Mouse (Mus musculus): ENCODE measurements around the gene Acin1.

Acin1 gene

GRCm38 (mm10) chr14:54698733-54699132, 12.0 kb upstream of the Acin1 start, which contains the start of gene Gm29776:
Gene Gm29776 (minus strand): TSS chr14:54698833.
- DNase-seq (ENCODE audit: low spot score in 2 of 2): no peak

DNA sequence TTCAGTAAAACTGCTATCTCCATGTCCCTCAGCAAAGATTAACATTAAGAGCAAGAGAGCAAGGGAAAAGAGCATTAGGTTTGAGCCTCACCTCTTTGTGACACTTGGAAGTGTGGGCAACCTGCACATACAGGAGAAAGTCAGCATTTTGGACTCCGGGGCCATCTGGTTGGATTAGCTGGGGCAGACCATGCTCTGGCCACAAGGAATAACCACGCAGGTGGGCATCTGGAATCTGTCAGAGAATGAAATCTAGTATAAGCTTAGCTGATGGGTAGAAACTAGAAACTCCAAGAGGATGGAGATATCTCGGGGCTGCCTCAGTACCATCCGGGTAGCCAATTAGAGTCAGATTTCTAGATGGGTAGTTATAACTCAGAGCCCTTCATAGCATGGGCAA, 10.0 kb upstream of the Acin1 start:
- DNase-seq (ENCODE audit: low spot score in 2 of 2): no peak

DNA sequence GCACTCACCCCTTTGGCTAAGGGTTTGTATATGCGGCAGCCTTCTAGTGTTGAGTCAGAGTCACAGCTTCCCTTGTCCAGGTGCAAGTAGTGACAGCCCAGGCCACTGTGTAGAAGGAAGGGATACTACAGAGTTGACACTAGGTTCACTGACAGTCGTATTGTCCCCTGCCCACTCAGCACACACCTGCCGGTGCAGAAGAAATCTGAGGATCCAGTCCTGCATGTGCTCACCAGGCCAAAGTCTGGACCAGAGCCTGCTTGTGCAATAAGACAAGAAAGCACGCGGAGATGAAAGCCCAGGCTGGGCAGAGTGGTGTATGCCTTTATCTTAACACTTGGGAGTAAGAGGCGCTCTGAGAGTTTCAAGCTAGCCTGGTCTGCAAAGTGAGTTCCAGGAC, 8.3 kb upstream of the Acin1 start:
- DNase-seq (ENCODE audit: low spot score in 2 of 2): no peak

GRCm38 (mm10) chr14:54687251-54687650, 520 bp upstream of the Acin1 start:
- no peak for DNase-seq (ENCODE audit: low spot score in 2 of 2)

DNA sequence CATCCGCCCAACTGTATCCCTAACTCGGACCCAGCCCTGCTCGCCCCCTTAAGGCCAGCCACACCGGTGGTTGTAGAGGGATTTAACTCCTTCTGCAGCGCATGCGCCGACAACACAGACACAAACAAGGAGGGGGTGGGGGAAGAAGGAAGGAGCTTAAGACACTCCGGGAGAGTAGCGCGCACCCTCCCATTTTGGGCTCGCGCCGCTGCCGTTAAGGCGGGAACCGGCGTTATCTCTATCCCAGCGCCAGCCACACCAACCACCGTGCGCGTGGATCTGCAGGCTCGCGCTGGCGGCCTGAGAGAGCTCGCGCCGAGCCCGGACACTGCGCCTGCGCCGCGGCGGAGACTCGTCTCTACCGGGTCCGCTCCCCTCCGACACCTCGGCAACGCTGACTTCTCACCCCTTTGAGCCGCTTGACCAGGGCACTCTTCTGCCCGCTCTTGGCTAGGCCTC, 639 bp downstream of the Acin1 start, which contains the start of gene 1700123O20Rik:
TSS of gene 1700123O20Rik (plus strand) at position 154 of the 459 bp plus-strand sequence.
- DNase-seq (ENCODE audit: low spot score in 2 of 2): peak in 1 of 2 experiments; percentile 75

DNA sequence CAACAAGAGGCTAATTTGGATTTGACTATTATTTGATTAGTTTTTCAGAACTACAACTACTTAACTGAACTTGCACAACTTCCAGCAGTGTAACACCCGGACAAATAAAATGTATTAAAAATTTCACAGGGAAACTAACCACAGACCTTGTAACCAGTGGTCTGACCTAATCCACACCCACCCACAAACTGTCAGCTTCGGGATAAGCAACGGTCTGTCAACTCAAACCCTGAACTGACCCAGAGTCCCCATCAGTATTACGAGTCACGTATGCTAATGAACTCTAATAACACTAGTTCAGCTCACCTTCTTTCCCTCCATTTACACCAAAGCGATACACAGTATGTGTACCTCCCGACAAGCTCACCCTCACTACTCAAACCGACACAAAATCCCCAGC, 1.3 kb downstream of the Acin1 start:
- DNase-seq (ENCODE audit: low spot score in 2 of 2): no peak

DNA sequence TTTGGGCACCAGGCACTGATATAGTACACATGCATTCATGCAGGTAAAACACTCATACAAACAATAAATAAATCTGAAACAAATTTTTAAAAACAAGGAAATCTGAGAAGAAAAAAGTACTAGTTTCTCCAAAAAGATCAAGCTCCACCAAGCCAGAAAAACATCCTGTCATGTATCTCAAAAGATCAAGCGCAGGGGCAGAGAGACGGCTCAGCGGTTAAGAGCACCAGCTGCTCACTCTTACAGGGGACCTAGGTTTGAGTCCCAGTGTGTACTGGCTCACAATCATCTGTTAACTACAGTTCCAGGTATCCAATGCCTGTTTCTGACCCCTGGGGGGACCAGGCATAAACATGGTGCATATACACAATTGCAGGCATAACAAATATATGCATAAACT, 4.3 kb downstream of the Acin1 start:
- DNase-seq (ENCODE audit: low spot score in 2 of 2): no peak

DNA sequence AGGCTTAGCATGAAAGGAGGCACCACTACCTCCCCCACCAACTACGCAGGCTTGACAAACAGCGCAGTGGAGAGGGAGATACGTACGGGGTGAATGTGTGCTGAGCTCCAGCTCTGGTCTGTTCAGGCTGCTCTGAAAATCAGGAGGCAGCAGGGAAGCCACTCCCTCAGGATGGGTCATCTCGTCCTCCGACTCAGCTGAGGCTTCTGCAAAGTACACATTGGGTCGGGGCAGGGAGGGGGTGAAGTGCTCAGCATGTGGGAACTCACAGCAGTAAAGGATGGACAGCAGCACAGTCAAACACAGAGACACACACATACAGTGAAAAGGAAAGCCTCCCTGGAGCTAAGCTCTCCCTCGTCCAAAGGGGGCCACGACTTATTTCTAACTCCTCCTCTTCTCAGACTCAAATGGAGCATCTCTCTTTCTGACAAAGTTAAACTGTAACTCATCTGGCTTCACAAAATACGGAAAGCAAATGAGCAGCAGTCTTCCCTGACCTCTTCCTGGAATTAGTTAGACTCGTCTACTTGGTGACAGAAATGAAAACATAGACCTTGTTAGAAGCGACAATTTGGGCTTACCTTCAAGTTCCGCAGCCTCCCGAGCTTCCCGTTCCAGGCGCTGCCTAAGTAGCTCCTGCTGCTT, 8.0 kb downstream of the Acin1 start:
- DNase-seq (ENCODE audit: low spot score in 2 of 2): no peak

- DNase-seq (ENCODE audit: low spot score in 2 of 2): no peak
Observed at GRCm38 (mm10) chr14:54676290-54676689, 10.4 kb downstream of the Acin1 start.

DNA sequence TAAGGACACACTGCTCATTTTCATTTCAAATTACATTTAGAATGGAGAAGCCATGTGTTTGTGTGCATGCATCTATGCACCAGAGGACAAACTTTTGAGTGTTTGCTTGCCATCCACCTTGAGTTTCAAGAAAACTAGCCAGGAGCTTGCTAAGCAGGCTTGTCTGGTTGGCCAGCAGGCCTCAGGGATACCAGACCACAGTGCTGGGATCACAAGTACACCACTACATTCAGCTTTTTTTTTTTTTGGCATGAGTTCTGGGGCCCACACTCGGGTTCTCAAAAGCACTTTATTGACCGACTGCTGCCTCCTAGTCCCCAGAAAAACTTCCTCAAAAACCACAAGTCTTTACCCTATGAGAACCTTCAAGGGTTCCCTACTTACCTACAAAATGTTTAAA, 12.4 kb downstream of the Acin1 start:
- no peak for DNase-seq (ENCODE audit: low spot score in 2 of 2)

DNA sequence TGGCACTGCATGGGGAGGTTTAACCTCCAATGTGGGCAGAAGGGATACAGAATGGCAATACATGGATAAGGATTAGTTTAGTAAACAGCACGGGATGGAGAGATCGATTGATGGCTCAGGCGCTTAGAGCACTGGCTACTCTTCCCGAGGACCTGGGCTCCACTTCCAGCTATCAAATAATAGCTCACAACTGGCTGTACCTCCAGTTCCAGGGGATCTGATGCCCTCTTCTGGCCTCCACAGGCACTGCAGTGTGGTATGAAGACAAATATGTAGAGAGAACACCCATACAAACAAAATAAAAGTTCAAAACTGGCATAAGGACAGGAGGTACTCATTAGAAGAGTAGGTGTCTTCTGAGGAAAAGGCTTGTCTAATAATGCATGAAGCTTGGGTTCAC, 17.4 kb downstream of the Acin1 start:
- DNase-seq (ENCODE audit: low spot score in 2 of 2): no peak

GRCm38 (mm10) chr14:54664477-54665222, 22.1 kb downstream of the Acin1 start:
- no peak for DNase-seq (ENCODE audit: low spot score in 2 of 2)

DNA sequence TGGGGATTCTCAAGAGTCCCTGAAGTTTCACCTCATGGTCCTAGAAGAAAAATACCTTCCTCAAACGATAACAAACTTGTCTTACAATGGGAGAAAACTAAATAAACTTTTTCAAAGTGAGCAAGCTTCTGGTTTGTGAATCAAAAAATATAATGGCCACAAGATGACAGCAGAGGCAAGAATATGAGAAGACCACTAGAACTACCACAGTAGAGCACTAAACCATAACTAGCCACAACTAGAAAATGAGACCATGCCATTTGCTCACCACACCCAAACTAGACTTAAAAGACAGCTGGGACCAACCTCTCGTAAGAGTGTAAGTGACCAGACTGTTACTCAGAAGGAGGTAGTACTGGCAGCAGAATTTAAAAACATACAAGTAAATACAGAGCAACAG, 26.7 kb downstream of the Acin1 start:
- DNase-seq (ENCODE audit: low spot score in 2 of 2): no peak

DNA sequence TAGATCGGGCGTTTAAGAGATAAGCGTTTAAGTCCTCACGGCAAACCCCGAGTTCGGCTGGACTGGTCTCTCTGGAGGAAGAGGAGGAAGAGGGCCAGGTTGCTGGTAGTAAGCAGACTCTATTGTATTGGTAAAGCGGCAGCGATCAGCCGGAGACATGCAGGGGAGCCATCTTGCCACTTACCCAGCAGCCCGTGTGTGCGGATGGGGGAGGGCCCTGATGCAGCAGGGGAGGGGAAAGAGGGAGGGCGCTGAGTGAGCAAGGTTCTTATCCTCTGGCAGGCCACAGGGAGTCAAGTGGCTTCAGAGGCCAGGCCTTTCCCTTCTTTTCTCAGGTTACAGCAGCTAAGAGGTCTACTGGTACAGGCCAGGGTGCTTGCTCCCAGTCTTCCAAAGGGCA, 33.2 kb downstream of the Acin1 start:
- DNase-seq (ENCODE audit: low spot score in 2 of 2): peak; percentile 57 to 74

- DNase-seq (ENCODE audit: low spot score in 2 of 2): no peak
Observed at GRCm38 (mm10) chr14:54652787-54653186, 33.9 kb downstream of the Acin1 start.

DNA sequence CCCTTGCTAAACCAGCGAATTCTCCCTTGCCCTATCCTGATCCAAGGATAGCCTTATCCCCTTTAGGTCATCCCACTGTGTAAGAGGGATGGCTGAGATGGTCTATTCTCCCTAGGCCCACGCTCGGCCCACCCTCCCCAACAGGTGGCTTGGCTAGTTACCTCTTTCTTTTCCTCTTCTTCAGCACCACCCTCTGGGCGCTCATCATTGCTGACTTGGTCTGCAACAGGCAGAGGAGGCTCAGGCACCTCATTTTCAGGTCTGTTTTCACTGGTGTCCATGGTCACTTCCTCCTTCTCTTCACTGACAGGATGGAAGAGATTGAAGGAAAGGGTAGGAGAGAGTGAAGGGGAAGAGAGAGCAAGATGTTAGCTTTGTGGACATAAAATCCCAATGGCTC, 35.2 kb downstream of the Acin1 start:
- no peak for DNase-seq (ENCODE audit: low spot score in 2 of 2)

DNA sequence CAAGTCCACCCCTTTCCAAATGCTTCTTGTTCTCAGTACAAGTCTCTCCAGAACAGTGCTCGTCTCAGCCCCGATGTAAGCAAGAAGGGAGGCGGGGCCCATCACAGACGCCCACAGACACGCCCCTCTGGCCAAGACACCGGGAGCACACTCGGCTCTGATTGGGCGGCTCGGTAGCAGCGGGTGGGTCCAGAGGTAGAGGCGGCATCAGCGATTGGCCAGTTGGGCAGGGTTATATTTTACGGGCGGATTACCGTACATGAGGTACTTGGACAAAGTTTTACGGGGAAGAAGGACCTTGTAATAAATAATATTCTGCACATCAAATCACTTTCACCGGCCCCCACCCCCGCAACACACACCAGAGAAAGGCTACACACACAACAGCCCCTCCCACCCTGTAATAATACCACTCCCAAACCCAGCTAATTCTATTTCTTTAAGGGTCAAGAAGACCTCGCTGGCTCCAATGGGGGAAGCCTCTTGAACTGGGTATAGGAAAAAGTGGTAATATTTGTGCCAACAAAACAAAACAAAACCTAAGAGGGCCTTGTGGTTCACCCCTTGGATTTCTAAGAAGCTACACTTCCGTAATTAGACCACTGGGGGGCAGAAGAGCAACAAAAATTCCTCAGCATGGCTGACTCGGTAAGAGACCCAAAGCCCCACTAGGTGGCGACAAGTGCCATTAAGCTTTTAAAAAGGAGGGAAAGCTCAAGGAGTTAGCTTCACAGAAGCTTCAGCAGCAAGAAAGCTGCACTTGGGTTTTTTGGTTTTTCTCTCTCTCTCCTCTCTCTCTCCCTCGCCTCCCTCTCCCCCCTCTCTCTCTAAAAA, 35.9 kb downstream of the Acin1 start:
- peak; percentile 72 to 86 for DNase-seq (ENCODE audit: low spot score in 2 of 2)

DNA sequence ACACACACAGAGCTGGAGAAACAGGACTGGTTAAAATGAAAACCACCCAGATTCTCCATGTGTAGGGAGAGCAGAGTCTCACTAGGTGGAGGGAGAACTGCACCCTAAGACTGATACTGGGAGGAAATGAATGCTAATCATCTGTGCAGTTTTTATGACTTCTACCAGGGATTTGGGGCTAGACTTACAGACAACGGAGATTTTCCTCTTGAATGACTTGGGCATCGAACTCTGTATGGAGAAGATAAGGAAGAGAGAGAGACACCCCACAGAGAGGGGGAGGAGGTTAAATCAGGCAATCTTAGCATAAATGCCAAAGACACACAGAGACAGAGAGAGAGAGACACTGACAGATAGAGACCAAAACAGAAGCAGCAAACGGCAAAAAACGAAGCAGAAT, 38.8 kb downstream of the Acin1 start:
- no peak for DNase-seq (ENCODE audit: low spot score in 2 of 2)

DNA sequence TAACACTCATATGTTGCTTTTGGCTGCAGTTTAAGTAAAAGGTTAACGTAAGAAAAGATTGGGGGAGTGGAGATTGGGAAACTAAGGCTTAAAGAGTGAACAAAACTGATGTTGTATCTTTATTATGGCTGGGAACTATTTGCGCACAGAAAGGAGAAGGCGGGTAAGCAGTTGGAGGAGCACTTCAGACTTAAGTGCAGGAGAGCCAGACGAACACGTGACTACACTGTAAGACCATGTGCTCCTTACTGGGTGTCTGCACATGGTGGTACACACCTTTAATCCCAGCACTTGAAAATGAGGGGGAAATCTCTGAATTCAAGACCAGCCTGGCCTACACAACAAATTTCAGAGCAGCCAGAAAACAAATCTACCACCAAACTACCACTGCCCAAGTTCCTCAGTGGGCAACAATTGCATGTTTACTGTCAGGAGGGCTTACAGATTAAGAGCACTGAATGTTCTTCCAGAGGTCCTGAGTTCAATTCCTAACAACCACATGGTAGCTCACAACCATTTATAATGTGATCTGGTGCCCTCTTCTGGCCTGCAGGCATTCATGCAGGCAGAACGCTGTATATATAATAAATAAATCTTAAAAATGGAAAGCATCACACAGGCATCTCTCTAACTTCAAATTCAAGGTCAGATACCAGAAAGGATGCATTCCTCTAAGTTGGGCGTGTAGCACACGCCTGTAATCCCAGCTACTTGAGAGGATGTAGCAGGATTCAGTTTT, 39.7 kb downstream of the Acin1 start:
- no peak for DNase-seq (ENCODE audit: low spot score in 2 of 2)

DNA sequence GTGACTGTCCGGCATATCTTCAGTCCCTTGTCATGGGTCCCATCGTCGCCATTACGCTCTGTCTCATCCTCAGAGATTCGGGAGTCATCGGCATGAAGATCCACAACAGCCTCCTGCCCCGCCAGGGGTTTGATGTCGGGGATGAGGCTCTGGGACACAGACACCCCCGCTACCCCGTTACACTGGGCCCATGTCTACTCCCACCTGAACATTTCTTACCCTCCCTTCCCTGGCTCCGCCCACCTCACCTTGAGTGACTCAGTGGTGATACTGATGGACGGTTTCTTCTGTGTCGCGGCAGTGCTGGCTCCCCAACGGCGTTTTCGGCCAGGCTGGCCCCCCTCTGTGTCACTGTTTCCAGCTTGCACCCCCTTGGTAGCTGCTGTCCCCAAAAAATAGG, 40.3 kb downstream of the Acin1 start:
- DNase-seq (ENCODE audit: low spot score in 2 of 2): no peak

DNA sequence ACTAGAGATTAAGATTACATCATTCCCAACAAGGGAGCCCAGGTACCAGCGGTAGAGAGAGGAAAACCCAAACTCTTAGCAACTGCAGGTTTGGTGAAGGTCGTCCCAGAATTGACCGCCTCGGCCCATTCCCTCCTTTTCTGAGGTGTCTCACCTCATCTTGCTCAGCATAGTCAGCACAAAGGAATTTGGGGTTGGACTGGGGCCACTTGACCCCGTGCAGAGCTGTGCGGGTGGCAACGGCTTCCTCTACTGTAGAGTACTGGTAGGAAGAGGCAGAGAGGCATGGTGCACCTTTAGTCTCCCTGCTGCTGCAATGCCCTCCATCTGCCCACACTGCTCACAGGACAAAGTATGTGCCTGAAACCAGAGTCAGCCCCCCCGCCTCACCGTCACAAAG, 42.4 kb downstream of the Acin1 start:
- no peak for DNase-seq (ENCODE audit: low spot score in 2 of 2)

GRCm38 (mm10) chr14:54643011-54643410, 43.7 kb downstream of the Acin1 start:
- no peak for DNase-seq (ENCODE audit: low spot score in 2 of 2)
